9 mouse cellular contexts compared by ENCODE assay signal in genomic region chr3:83098546-83099034, GRCm38 (mm10). TPM values are rescaled to one million over a fixed set of nuclear protein-coding genes. Genes with fewer than 3 reads are reported as not detected.
DNase-seq lines count a peak whose midpoint lies in the region; ATAC-seq lines count a peak whose summit lies in the region.
"Had no signal": no experiment of that assay in that cellular context is flagged by ENCODE, and none has a peak within 500 bp of the region (broad histone marks: within the 10 kb centered on the region; RNA-seq: fewer than 3 reads in every experiment).

No protein-coding gene starts in this region.

- no peaks in the 10 kb centered on the region for H3K27me3 ChIP-seq in hindbrain, embryonic 11.5 days (ENCODE audit: control insufficient read depth, insufficient read depth, low read length)

- no peaks in the 10 kb centered on the region for H3K9me3 ChIP-seq in hindbrain, embryonic 11.5 days (ENCODE audit: control insufficient read depth, low read length)

- H3K9ac ChIP-seq in hindbrain, embryonic 11.5 days (ENCODE audit: low read depth, low read length), result no peak overlapping the region

- WGBS in hindbrain, embryonic 11.5 days, result 2% methylated on average over 14 of the region's 14 CpGs

- ATAC-seq in hindbrain, embryonic 11.5 days (ENCODE audit: low FRiP score), result peak; percentile 89
- no peak for ATAC-seq in megakaryocyte-erythroid progenitor cell, adult 5-6 weeks (replicated peaks; ENCODE audit: low FRiP score, low TSS enrichment, poor library complexity, severe bottlenecking)

- H3K4me1 ChIP-seq in hindbrain, embryonic 11.5 days (replicated peaks; ENCODE audit: control insufficient read depth, insufficient read depth, low read length), result 0 out of 2 replicates have a peak, but pooled peaks cover 5% of the 10 kb centered on the region

- H3K27ac ChIP-seq in hindbrain, embryonic 11.5 days (ENCODE audit: low read depth, low read length), result peak overlapping the region; percentile 32

- no peaks in the 10 kb centered on the region for H3K36me3 ChIP-seq in hindbrain, embryonic 11.5 days (ENCODE audit: control insufficient read depth, insufficient read depth, low read length)

- peak; percentile 16 to 27 for DNase-seq in frontal cortex, postnatal 36 days (ENCODE audit: low spot score in 2 of 2)
- no peak for DNase-seq in frontal cortex, postnatal 25 days (ENCODE audit: low spot score in 2 of 2)
- DNase-seq in ZHBTc4 (ENCODE audit: low read depth, low spot score), result peak; percentile 51
- peak; percentile 66 for DNase-seq in hindbrain, embryonic 11.5 days (ENCODE audit: low spot score)
- peak; percentile 52 for DNase-seq in mesoderm, embryonic 11.5 days (ENCODE audit: low read depth, low spot score)
- DNase-seq in urinary bladder, postnatal 14 days (ENCODE audit: low spot score), result no peak
- no peak for DNase-seq in gastrocnemius, postnatal 25 days

- peak overlapping the region; percentile 20 for H3K4me2 ChIP-seq in hindbrain, embryonic 11.5 days (replicated peaks; ENCODE audit: low read depth, low read length)

- H3K4me3 ChIP-seq in hindbrain, embryonic 11.5 days (ENCODE audit: low read depth, low read length), result 0 out of 2 replicates have a peak overlapping the region, but pooled peaks have one; percentile 1

RNA-seq across cellular contexts. Expression of gene Dchs2, which starts 29.2 kb away (rescaled TPM):
- 1.2 and 1.6 TPM in 2 replicates for polyA plus RNA-seq in hindbrain, embryonic 11.5 days (2014; fragmentation: Nextera tagmentation; extraction: Ambion mirVana)
- total RNA-seq in gastrocnemius, postnatal 25 days (2021), result 1 to 10 TPM in 1 of 2 experiments, under 1 TPM in 1; 0.67 to 1.8 TPM
- not detected in 2 replicates for total RNA-seq in megakaryocyte-erythroid progenitor cell, adult 5-6 weeks (2014; fragmentation: Nextera tagmentation)
- not detected in 2 replicates for total RNA-seq in megakaryocyte-erythroid progenitor cell, adult 5-6 weeks (2017)

RNA-seq across cellular contexts. Expression of gene Plrg1, which starts 43.3 kb away (rescaled TPM):
- polyA plus RNA-seq in hindbrain, embryonic 11.5 days (2014; fragmentation: Nextera tagmentation; extraction: Ambion mirVana), result 133 and 146 TPM in 2 replicates
- total RNA-seq in gastrocnemius, postnatal 25 days (2021), result 10 to 100 TPM; 18.6 to 20.1 TPM
- total RNA-seq in megakaryocyte-erythroid progenitor cell, adult 5-6 weeks (2014; fragmentation: Nextera tagmentation), result 66.7 and 68.1 TPM in 2 replicates
- total RNA-seq in megakaryocyte-erythroid progenitor cell, adult 5-6 weeks (2017), result 85.2 and 117 TPM in 2 replicates

RNA-seq across cellular contexts. Expression of gene Fgb, which starts 48.9 kb away (rescaled TPM):
- 0.11 TPM in 1 of 2 replicates, not detected in the other for polyA plus RNA-seq in hindbrain, embryonic 11.5 days (2014; fragmentation: Nextera tagmentation; extraction: Ambion mirVana)
- not detected for total RNA-seq in gastrocnemius, postnatal 25 days (2021)
- not detected in 2 replicates for total RNA-seq in megakaryocyte-erythroid progenitor cell, adult 5-6 weeks (2014; fragmentation: Nextera tagmentation)
- total RNA-seq in megakaryocyte-erythroid progenitor cell, adult 5-6 weeks (2017), result not detected in 2 replicates
- polyA plus RNA-seq: cortical plate, adult 2 months had no signal

Comparison
In these comparisons a context has a peak if more than half of its experiments do, and no peak if none do; other contexts are left out.
1. DNase-seq: peak in frontal cortex, postnatal 36 days (2 of 2), ZHBTc4 (single experiment), hindbrain, embryonic 11.5 days (single experiment) and mesoderm, embryonic 11.5 days (single experiment); none in frontal cortex, postnatal 25 days (0 of 2), urinary bladder, postnatal 14 days (single experiment) and gastrocnemius, postnatal 25 days (single experiment).